Mouse (Mus musculus) embryonic fibroblast, embryonic 13.5 days (primary cell): ENCODE measurements at regions not wholly inside any gene's neighbourhood (a gene's known extent, or its start where the extent isn't known, plus 50 kb on each side); places are given as distances from the start of the nearest gene placed in this dataset.

Experiments
- CTCF ChIP-seq: IDR thresholded peaks from 2 replicates; pipeline ENCODE4 v1.5.1; 2011; ENCODE audit warnings: mild to moderate bottlenecking, control low read depth, low read length, moderate library complexity, borderline replicate concordance; ENCODE audit not compliant: insufficient read depth
- POLR2A ChIP-seq: IDR thresholded peaks from 2 replicates; pipeline ENCODE4 v1.6.1; 2011; ENCODE audit warnings: low read depth, mild to moderate bottlenecking, control low read depth, low read length, moderate library complexity

DNA sequence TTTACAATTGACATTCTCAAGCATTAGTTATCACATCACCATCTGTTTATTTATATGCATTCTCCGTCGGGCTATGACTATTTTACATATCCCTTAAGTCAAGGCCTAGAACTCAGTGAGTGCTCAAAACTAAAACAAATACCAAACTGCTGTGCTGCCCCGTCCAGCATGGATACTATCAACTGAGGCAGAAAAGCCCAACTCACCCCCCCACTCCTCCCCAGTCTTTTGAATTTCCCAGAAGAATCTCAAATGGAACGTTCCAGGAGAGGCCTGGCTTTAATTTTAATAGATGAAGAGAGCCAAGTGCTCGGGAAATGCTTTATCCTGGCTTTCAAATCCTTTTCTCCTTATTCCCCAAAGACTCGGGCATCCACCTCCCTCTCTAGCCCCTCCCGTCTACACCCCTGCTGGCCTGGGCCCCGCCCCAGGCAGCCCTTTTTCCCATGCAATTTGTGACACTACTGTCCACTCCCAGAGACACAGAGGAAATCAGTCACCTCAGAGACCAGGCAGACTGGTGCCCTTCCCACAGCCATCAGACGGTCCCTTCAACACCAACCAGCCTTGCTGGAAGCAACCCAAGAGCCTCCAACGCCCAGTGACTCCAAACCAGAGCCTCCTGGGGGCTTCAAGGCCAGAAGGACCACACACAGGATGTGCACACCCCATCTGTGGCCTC is 76.5 kb downstream of the Adamts15 start:
- TF ChIP-seq CTCF, result no peak
- TF ChIP-seq POLR2A, result no peak
